Mouse (Mus musculus): ENCODE data around the gene 1700013F07Rik. TPM values are rescaled to one million over a fixed set of nuclear protein-coding genes. Genes with fewer than 3 reads are reported as not detected.

Gene 1700013F07Rik
- polyA plus RNA-seq (2014; fragmentation: Illumina TruSeq; extraction: RNeasy Lipid Tissue Mini Kit (QIAGEN cat#74804); ENCODE audit: low read depth, low replicate concordance): not detected

GRCm38 (mm10) chr3:108533951-108534350, at the start of gene 1700013F07Rik:
Gene 1700013F07Rik (plus strand): TSS chr3:108534150.

GRCm38 (mm10) chr3:108536517-108537260, 2.7 kb downstream of the 1700013F07Rik start, which contains the start of gene 5330417C22Rik:
Gene 5330417C22Rik (minus strand): TSS chr3:108536536.

GRCm38 (mm10) chr3:108562133-108562730, 28.3 kb downstream of the 1700013F07Rik start, which contains the start of gene Tmem167b:
Gene Tmem167b (minus strand): TSS chr3:108562466.

GRCm38 (mm10) chr3:108571443-108572294, 37.7 kb downstream of the 1700013F07Rik start, which contains the start of gene Taf13:
Gene Taf13 (plus strand): TSS chr3:108571698.

GRCm38 (mm10) chr3:108590786-108591529, 57.0 kb downstream of the 1700013F07Rik start, which contains the start of gene Wdr47:
Gene Wdr47 (plus strand): TSS chr3:108591279.

Other genes starting within 250 kb of the 1700013F07Rik start
- 129 TPM for gene Mybphl, start 169.2 kb upstream of the 1700013F07Rik start, polyA plus RNA-seq (2014; fragmentation: Illumina TruSeq; extraction: RNeasy Lipid Tissue Mini Kit (QIAGEN cat#74804); ENCODE audit: low read depth, low replicate concordance)
- 0.50 TPM for gene Psrc1, start 150.3 kb upstream of the 1700013F07Rik start, polyA plus RNA-seq (2014; fragmentation: Illumina TruSeq; extraction: RNeasy Lipid Tissue Mini Kit (QIAGEN cat#74804); ENCODE audit: low read depth, low replicate concordance)
- gene Celsr2, start 118.6 kb upstream of the 1700013F07Rik start, polyA plus RNA-seq (2014; fragmentation: Illumina TruSeq; extraction: RNeasy Lipid Tissue Mini Kit (QIAGEN cat#74804); ENCODE audit: low read depth, low replicate concordance): 3.9 TPM
- 72.2 TPM for gene Sars, start 88.9 kb upstream of the 1700013F07Rik start, polyA plus RNA-seq (2014; fragmentation: Illumina TruSeq; extraction: RNeasy Lipid Tissue Mini Kit (QIAGEN cat#74804); ENCODE audit: low read depth, low replicate concordance)
- not detected for gene 5330417C22Rik, start 2.4 kb downstream of the 1700013F07Rik start, polyA plus RNA-seq (2014; fragmentation: Illumina TruSeq; extraction: RNeasy Lipid Tissue Mini Kit (QIAGEN cat#74804); ENCODE audit: low read depth, low replicate concordance)
- 31.6 TPM for gene Tmem167b, start 28.3 kb downstream of the 1700013F07Rik start, polyA plus RNA-seq (2014; fragmentation: Illumina TruSeq; extraction: RNeasy Lipid Tissue Mini Kit (QIAGEN cat#74804); ENCODE audit: low read depth, low replicate concordance)
- 18.8 TPM for gene Taf13, start 37.5 kb downstream of the 1700013F07Rik start, polyA plus RNA-seq (2014; fragmentation: Illumina TruSeq; extraction: RNeasy Lipid Tissue Mini Kit (QIAGEN cat#74804); ENCODE audit: low read depth, low replicate concordance)
- 7.3 TPM for gene Wdr47, start 57.1 kb downstream of the 1700013F07Rik start, polyA plus RNA-seq (2014; fragmentation: Illumina TruSeq; extraction: RNeasy Lipid Tissue Mini Kit (QIAGEN cat#74804); ENCODE audit: low read depth, low replicate concordance)
- gene Clcc1, start 119.8 kb downstream of the 1700013F07Rik start, polyA plus RNA-seq (2014; fragmentation: Illumina TruSeq; extraction: RNeasy Lipid Tissue Mini Kit (QIAGEN cat#74804); ENCODE audit: low read depth, low replicate concordance): 76.9 TPM
- gene Gpsm2, start 188.2 kb downstream of the 1700013F07Rik start, polyA plus RNA-seq (2014; fragmentation: Illumina TruSeq; extraction: RNeasy Lipid Tissue Mini Kit (QIAGEN cat#74804); ENCODE audit: low read depth, low replicate concordance): 1.2 TPM
- gene Aknad1, start 205.5 kb downstream of the 1700013F07Rik start, polyA plus RNA-seq (2014; fragmentation: Illumina TruSeq; extraction: RNeasy Lipid Tissue Mini Kit (QIAGEN cat#74804); ENCODE audit: low read depth, low replicate concordance): not detected

Measured in heart, adult 10 weeks (tissue).